Mouse (Mus musculus) E14TG2a.4 (cell line): Measurements from ENCODE around the gene Zfp691.

Source experiments
- H3K27me3 ChIP-seq: 2 replicates; pipeline ENCODE4 v1.6.1; 2014; ENCODE audit warnings: low read length, control low read depth; ENCODE audit not compliant: insufficient read depth
- H3K36me3 ChIP-seq: 2 replicates; pipeline ENCODE4 v1.6.1; 2014; ENCODE audit warnings: low read length, control low read depth; ENCODE audit not compliant: insufficient read depth
- H3K4me1 ChIP-seq: replicated peaks from 2 replicates; pipeline ENCODE4 v1.6.1; 2014; ENCODE audit warnings: low read depth, low read length, control low read depth
- H3K4me3 ChIP-seq: replicated peaks from 2 replicates; pipeline ENCODE4 v1.5.1; 2014; ENCODE audit warnings: mild to moderate bottlenecking, low read length
- H3K9me3 ChIP-seq: 2 replicates; pipeline ENCODE4 v1.6.1; 2014; ENCODE audit warnings: low read length, control low read depth
- CTCF ChIP-seq: conservative IDR thresholded peaks from 2 replicates; pipeline ENCODE4 v1.5.1; 2014; ENCODE audit warnings: low read length
- NANOG ChIP-seq: IDR thresholded peaks from 2 replicates; pipeline ENCODE4 v1.6.1; 2014; ENCODE audit warnings: borderline replicate concordance, low read length, mixed read lengths
- POU5F1 ChIP-seq: IDR thresholded peaks from 2 replicates; pipeline ENCODE4 v1.6.1; 2014; ENCODE audit warnings: low read length, borderline replicate concordance

Gene Zfp691

GRCm38 (mm10) chr4:119138171-119138570, 35.8 kb downstream of the Zfp691 start:
- TF ChIP-seq POU5F1 (no peak), NANOG (no peak), CTCF (no peak)
- Histone ChIP-seq H3K4me3 (peak overlapping the region; percentile 39), H3K4me1 (peaks cover 95% of the 10 kb centered on the region), H3K36me3 (peaks cover 56% of the 10 kb centered on the region), H3K9me3 (no peaks in the 10 kb centered on the region), H3K27me3 (no peaks in the 10 kb centered on the region)

GRCm38 (mm10) chr4:119137313-119137712, 36.7 kb downstream of the Zfp691 start:
- Histone ChIP-seq H3K36me3 (peaks cover 64% of the 10 kb centered on the region), H3K27me3 (no peaks in the 10 kb centered on the region), H3K9me3 (no peaks in the 10 kb centered on the region), H3K4me1 (peaks cover 95% of the 10 kb centered on the region), H3K4me3 (peak overlapping the region; percentile 39; the same call in 1 of the 2 replicates)
- TF ChIP-seq POU5F1 (no peak), CTCF (no peak), NANOG (no peak)

- H3K9me3 ChIP-seq: no peaks in the 10 kb centered on the region
- 0 out of 2 replicates have a peak overlapping the region, but pooled peaks have one; percentile 0 for H3K4me3 ChIP-seq
- H3K27me3 ChIP-seq: no peaks in the 10 kb centered on the region
- TF ChIP-seq POU5F1 (no peak), CTCF (no peak), NANOG (no peak)
- peaks cover 99% of the 10 kb centered on the region for H3K4me1 ChIP-seq
- peaks cover 94% of the 10 kb centered on the region for H3K36me3 ChIP-seq
Observed at GRCm38 (mm10) chr4:119133860-119134259, 40.1 kb downstream of the Zfp691 start.

GRCm38 (mm10) chr4:119133306-119133705, 40.7 kb downstream of the Zfp691 start:
- no peaks in the 10 kb centered on the region for H3K27me3 ChIP-seq
- H3K4me1 ChIP-seq: peaks cover 100% of the 10 kb centered on the region
- TF ChIP-seq POU5F1 (no peak), CTCF (no peak), NANOG (no peak)
- H3K9me3 ChIP-seq: no peaks in the 10 kb centered on the region
- no peak overlapping the region for H3K4me3 ChIP-seq
- H3K36me3 ChIP-seq: peaks cover 97% of the 10 kb centered on the region

- peaks cover 100% of the 10 kb centered on the region for H3K4me1 ChIP-seq
- TF ChIP-seq NANOG (no peak), CTCF (no peak), POU5F1 (no peak)
- no peaks in the 10 kb centered on the region for H3K9me3 ChIP-seq
- H3K36me3 ChIP-seq: peaks cover 100% of the 10 kb centered on the region
- no peaks in the 10 kb centered on the region for H3K27me3 ChIP-seq
- H3K4me3 ChIP-seq: peak overlapping the region; percentile 37; the same call in 1 of the 2 replicates
Observed at GRCm38 (mm10) chr4:119131189-119131910, 42.6 kb downstream of the Zfp691 start.

GRCm38 (mm10) chr4:119129096-119129495, 44.9 kb downstream of the Zfp691 start:
- TF ChIP-seq POU5F1 (no peak), CTCF (no peak), NANOG (no peak)
- Histone ChIP-seq H3K36me3 (peaks cover 100% of the 10 kb centered on the region), H3K9me3 (no peaks in the 10 kb centered on the region), H3K27me3 (no peaks in the 10 kb centered on the region), H3K4me3 (peak overlapping the region; percentile 37; the same call in 1 of the 2 replicates), H3K4me1 (peaks cover 100% of the 10 kb centered on the region)

- H3K27me3 ChIP-seq: no peaks in the 10 kb centered on the region
- TF ChIP-seq POU5F1 (no peak), CTCF (no peak), NANOG (no peak)
Observed at GRCm38 (mm10) chr4:119128547-119128946, 45.4 kb downstream of the Zfp691 start.

GRCm38 (mm10) chr4:119127229-119127628, 46.8 kb downstream of the Zfp691 start:
- peaks cover 100% of the 10 kb centered on the region for H3K4me1 ChIP-seq
- TF ChIP-seq NANOG (no peak), CTCF (no peak), POU5F1 (no peak)

More at GRCm38 (mm10) chr4:119128547-119128946, 45.4 kb downstream of the Zfp691 start:
- Histone ChIP-seq H3K9me3 (no peaks in the 10 kb centered on the region), H3K36me3 (peaks cover 100% of the 10 kb centered on the region), H3K4me3 (0 out of 2 replicates have a peak overlapping the region, but pooled peaks have one; percentile 37), H3K4me1 (peaks cover 100% of the 10 kb centered on the region)

More at GRCm38 (mm10) chr4:119127229-119127628, 46.8 kb downstream of the Zfp691 start:
- Histone ChIP-seq H3K27me3 (no peaks in the 10 kb centered on the region), H3K4me3 (peak overlapping the region; percentile 43), H3K36me3 (peaks cover 100% of the 10 kb centered on the region), H3K9me3 (no peaks in the 10 kb centered on the region)
